Mouse (Mus musculus) brown adipose tissue, adult 24 weeks (tissue): ENCODE data around the gene Gpsm3. TPM values are rescaled to one million over a fixed set of nuclear protein-coding genes. Genes with fewer than 3 reads are reported as not detected.

Source experiments
- H3K27ac ChIP-seq: fragments of 200-500 bp; replicated peaks from 2 replicates; pipeline ENCODE4 v1.5.1; 2012; ENCODE audit warnings: low read depth, mild to moderate bottlenecking, low read length
- H3K4me1 ChIP-seq: fragments of 200-500 bp; 2 replicates; pipeline ENCODE4 v1.6.1; 2012; ENCODE audit warnings: low read length, mixed read lengths; ENCODE audit not compliant: control insufficient read depth, insufficient read depth, insufficient read length
- H3K4me3 ChIP-seq: fragments of 200-500 bp; 2 replicates; pipeline ENCODE4 v1.5.1; 2012; ENCODE audit warnings: low read depth, mild to moderate bottlenecking, low read length, moderate library complexity; ENCODE audit not compliant: insufficient read depth
- polyA plus RNA-seq: library from polyadenylated mRNA; stranded (reverse); fragments of >200 nt; gene quantifications from 2 replicates; pipeline ENCODE4 v1.2.4, GENCODE M21; 2012; ENCODE audit not compliant: missing spikeins, insufficient read depth, insufficient read length

Gene Gpsm3
- polyA plus RNA-seq, 1 experiment = 7.5 TPM

DNA sequence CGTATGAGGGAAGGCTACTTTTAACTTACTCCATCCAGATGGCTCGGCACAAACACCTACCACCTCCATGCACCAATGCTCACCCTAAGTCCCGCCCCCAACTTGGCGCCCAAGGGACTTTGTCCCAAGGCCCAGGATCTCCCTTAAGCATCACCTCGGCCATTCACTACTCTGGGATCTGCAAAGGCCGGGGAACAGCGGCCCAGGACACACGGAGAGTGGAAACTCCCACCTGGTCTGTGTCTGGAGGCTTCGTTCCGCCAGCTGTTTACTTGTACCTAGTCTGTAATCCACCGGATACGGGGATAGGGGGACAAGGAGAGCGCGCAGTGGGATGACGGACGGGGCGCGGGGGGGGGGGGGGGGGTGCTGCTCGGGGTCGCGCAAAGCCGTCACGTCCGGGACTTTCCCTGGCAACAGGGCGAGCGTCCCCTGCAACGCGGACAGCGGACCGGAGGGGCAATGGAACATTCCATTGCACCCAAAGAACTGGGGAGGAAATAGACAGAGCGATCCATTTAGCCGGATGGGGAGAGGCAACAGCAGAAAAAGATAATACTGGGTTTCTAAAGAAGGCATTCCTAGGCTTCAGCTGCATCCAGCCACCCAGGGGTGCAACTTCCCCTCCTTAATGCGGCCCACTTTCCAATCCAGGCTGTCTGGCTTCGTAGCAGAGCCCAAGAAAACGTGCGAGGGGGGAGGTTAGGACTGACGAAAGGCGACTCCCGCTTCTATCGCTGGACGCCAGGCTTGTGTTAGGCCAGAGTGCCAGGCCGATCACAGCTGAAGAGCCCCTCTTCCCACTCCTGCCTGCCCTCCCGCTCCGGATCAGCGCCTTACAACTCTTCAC, 37.7 kb downstream of the Gpsm3 start:
- H3K4me3 ChIP-seq = peak overlapping the region; percentile 59
- peaks cover 5% of the 10 kb centered on the region for H3K4me1 ChIP-seq
- peak overlapping the region; percentile 95 for H3K27ac ChIP-seq

- Histone ChIP-seq H3K27ac (peak within 1 kb of the TSS; percentile 95), H3K4me3 (peak within 1 kb of the TSS; percentile 59), H3K4me1 (peaks cover 5% of the 10 kb centered on the region)
Observed at GRCm38 (mm10) chr17:34627943-34628643, 38.5 kb downstream of the Gpsm3 start, which contains the start of gene Ppt2. Ppt2 (minus strand) TSS chr17:34628510.

DNA sequence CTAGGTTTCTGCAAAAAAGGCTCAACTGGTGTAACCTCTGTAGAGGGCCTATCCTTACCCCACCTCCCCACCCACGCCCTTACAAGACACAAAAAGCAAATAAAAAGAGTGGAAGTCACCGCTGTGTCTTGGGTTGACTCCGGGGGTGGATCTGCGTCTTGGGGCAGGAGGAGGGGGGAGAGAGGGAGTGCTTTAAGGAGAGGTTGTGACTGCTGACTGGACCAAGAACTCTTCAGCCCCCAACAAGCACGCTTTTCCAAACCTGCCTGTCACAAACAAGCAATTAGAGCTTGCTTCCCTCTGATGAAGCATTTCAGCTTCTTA, 39.0 kb downstream of the Gpsm3 start:
- H3K4me1 ChIP-seq = peaks cover 5% of the 10 kb centered on the region
- peak overlapping the region; percentile 95; the same call in 1 of the 2 replicates for H3K27ac ChIP-seq
- H3K4me3 ChIP-seq = peak overlapping the region; percentile 59

GRCm38 (mm10) chr17:34629221-34629751, 39.7 kb downstream of the Gpsm3 start, which contains the start of gene Prrt1:
Prrt1 (plus strand) TSS chr17:34629533.
- H3K27ac ChIP-seq = peak within 1 kb of the TSS; percentile 95
- peaks cover 5% of the 10 kb centered on the region for H3K4me1 ChIP-seq
- peak within 1 kb of the TSS; percentile 59 for H3K4me3 ChIP-seq

DNA sequence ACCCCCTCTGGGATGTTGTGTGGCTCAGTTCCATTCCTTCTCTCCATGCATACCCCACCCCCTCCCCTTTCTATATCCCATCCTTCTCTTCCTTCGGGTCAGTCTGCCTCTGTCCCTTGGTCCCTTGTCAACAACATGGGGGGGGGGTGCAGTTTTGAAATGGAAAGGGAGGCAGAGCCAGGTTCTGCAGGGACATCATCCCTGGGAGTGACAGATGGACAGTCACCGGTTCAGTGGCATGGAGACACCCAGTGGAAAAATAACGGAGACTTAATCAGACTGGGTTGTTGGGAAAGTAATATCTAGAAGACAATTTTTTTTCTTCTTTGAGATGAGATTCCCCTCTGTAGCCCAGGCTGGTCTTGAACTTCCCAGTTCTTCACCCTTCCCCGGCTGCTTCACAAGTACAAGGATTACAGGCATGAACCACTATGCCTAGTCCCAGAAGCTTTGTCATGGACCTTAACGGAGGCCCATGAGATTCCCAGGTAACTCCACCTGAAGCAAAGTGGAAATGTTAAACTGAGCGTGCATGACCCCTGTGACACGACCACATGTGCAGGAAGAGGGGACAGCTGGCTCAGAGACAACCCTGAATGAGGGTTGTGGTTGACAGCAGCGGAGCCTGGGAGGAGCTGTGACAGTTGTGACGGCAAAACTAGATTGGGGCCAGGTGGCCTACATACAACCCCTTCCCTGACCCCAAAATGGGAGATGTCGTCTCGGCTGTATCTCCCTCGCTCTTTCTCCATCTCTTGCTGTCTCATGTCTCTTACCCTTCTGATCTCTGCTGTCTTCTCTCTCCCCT, 40.4 kb downstream of the Gpsm3 start:
- Histone ChIP-seq H3K4me3 (peak overlapping the region; percentile 34), H3K4me1 (peaks cover 5% of the 10 kb centered on the region), H3K27ac (no peak overlapping the region)

DNA sequence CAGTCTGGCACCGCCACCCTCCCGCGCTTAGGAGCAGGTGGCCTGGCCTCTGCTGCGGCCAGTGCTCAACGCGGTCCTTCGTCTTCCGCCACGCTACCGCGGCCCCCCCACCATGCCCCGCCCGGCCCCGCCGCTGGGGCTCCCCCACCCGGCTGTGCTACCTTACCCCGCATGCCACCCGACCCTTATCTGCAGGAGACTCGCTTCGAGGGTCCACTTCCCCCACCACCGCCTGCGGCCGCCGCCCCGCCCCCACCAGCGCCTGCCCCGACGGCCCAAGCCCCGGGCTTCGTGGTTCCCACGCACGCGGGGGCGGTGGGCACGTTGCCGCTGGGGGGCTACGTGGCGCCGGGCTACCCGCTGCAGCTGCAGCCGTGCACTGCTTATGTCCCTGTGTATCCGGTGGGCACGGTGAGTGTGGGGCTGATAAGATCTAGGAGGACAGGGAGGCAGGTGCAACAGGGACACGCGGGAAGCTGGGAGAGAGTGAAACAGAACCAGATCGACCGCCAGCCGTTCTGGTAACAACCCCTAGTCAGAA, 41.2 kb downstream of the Gpsm3 start:
- Histone ChIP-seq H3K27ac (no peak overlapping the region), H3K4me3 (peak overlapping the region; percentile 37), H3K4me1 (peaks cover 5% of the 10 kb centered on the region)

DNA sequence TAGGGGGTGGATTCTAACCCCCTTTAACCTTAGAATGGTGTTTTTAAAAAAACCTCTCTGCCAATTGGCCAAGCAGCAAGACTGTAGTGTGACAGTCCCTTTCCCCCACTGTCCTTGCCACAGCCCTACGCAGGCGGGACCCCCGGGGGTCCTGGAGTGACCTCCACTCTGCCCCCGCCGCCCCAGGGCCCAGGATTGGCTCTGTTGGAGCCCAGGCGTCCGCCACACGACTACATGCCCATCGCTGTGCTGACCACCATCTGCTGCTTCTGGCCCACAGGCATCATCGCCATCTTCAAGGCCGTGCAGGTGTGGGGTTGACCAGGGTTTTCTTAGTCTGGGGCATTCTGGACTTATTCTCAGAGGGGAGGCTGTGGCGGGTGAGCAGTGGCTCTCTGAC, 42.0 kb downstream of the Gpsm3 start:
- Histone ChIP-seq H3K4me3 (peak overlapping the region; percentile 37), H3K4me1 (peaks cover 5% of the 10 kb centered on the region), H3K27ac (peak overlapping the region; percentile 27; the same call in 1 of the 2 replicates)

DNA sequence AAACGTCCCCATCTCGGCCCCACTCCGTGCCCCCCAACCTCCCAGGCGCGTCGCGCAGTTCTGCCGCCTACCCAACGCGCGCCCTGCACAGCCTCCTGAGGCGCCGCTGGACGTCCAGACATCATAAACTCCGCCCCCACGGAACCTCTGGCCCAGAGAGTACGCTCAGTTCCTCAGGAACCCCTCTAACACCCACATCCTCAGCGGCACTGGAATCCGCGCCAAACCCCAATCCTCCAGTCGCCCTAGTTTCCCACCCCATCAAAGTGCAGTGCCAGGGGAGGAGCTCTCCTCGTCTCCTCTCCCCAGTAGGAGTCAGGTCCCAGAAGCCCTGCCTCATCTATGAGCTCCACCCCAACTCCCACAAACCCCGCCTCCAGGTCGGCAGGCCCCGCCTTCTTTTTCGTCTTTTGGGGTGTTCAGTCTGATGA, 42.7 kb downstream of the Gpsm3 start:
- H3K27ac ChIP-seq = peak overlapping the region; percentile 49
- H3K4me1 ChIP-seq = peaks cover 5% of the 10 kb centered on the region
- peak overlapping the region; percentile 55 for H3K4me3 ChIP-seq

DNA sequence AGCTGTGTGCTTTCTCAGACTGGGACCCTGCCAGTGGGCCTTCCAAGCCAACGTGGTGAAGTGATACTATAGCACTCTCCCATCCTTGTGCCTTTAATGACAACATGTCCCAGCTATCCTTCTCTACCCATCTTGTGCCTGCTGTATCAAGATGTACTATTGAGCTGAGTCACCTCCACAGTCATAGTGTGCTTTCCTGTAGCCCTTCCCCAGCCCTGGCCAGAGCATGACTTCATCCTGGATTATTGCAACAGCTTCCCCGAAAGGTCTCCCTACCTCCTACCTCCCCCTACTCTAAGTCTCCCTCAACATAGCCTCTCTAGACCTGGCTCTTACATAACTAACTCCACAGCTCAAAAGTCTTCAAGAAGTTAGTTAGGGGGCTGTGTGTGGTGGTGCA, 46.1 kb downstream of the Gpsm3 start:
- Histone ChIP-seq H3K4me3 (no peak overlapping the region), H3K4me1 (peaks cover 13% of the 10 kb centered on the region)

DNA sequence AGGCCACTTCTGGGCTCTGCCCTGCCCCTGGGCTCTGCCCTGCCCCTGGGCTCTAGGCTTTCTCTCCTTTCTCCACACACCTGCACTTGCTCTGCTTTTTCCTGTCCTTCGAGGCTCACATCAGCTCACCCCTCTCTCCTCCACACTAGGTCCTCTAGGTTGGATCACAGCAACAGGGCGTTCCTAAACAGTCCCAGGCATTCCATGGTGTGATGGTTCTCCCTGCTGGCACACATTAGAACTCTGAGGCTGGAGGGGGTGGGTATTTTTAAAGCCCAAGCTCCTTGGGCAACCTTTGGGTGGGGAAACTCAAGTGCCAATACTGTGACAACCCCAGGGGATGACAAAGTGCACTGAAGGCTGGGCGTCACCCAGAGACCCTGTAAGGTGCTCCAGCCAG, 47.9 kb downstream of the Gpsm3 start:
- Histone ChIP-seq H3K4me1 (peaks cover 12% of the 10 kb centered on the region), H3K27ac (0 out of 2 replicates have a peak overlapping the region, but pooled peaks have one; percentile 40), H3K4me3 (no peak overlapping the region)

More for the DNA sequence above, 46.1 kb downstream of the Gpsm3 start:
- H3K27ac ChIP-seq = no peak overlapping the region

DNA sequence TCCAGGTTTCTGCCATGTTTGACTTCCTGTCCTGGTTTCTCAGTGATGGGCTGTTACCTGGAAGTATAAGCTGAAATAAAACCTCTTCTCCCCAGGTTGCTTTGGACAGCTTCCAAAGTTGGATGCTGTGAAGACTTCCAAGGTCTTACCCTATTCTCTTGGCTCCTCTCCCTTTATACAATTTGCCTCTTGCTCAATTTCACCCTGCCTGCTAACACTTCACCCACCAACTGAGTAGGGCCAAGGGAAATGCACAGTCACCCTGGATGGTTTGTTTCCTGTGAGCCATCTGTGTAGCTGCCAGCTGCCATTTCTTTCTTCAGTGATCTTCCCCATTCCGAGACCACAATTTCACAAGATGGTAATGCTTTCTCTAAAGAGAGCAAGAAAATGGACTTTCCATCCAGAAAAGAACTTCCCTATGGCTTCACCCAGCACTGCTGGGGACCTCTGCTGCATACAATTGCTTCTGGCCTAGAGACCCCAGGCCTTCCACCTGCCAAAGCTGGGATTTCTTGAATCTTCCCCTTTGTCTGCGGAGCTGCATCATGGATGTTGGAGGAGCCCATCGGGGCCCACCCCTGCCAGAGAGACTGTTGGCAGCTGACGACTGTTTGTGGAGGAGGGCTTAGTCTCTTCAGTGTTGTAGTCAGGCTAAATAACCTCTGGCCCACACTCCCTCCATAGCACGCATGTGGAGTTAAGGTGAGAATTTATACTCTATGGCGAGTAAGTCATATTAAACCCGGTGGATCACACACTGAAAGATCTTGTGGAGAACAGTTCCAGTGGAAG, 50.1 kb downstream of the Gpsm3 start:
- peak overlapping the region; percentile 39 for H3K4me3 ChIP-seq
- peak overlapping the region; percentile 93 for H3K27ac ChIP-seq
- peaks cover 14% of the 10 kb centered on the region for H3K4me1 ChIP-seq

DNA sequence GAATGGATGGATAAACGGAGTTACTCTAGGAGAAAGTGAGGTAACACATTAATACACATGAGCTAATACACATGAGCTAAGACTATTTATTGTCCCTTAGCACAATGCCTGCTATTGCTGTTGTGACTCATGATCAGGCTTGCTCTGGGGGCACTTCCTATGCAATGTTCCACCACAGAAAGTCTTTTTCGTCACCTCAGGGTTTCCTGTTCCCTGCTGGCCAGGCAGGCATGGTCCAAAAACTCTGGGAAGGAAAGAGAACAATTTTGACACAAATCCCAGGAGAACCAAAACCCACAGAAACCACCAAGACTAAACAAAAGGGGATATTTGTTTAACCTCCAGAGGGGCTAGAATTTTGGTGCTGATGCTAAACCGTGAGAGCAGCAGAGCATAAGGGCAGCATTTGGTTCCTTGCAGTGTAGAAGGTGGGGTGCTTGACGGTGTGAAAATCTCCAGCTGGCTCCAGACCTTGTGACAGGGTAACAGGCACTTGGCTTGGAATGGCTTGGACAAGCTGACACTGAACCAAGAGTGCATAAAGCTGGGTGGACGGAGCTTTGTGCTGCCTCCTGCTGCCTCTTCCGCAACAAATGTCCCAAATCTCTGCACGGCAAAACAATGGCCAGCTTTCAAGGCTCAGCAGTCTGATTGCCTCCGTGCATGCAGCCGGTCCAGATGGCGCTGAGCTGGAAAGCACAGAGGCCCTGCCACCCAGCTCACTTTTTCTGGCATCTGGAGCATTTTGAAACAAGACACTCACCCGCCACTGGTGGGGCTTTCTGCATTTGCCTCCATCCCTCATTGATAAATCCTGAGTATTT, 51.4 kb downstream of the Gpsm3 start:
- Histone ChIP-seq H3K27ac (peak overlapping the region; percentile 93), H3K4me3 (no peak overlapping the region), H3K4me1 (peaks cover 23% of the 10 kb centered on the region)
